ENCODE assay signal across 25 mouse cellular contexts in genomic region chr11:62016985-62017384, GRCm38 (mm10).
DNase-seq lines count a peak whose midpoint lies in the region; ATAC-seq and TF ChIP-seq lines count a peak whose summit lies in the region.
"Had no signal": no experiment of that assay in that cellular context is flagged by ENCODE, and none has a peak within 500 bp of the region (broad histone marks: within the 10 kb centered on the region; RNA-seq: fewer than 3 reads in every experiment).

No protein-coding gene starts in this region.

- H3K27me3 ChIP-seq in liver, embryonic 12.5 days (replicated peaks) = no peaks in the 10 kb centered on the region; the same call in 1 of the 2 replicates
- 0 out of 2 replicates have a peak, but pooled peaks cover 2% of the 10 kb centered on the region for H3K27me3 ChIP-seq in liver, postnatal 0 days (ENCODE audit: insufficient read depth, low read length)
- H3K27me3 ChIP-seq: embryonic facial prominence, embryonic 15.5 days; Patski had no signal

- no peak overlapping the region for H3K4me3 ChIP-seq in liver, embryonic 12.5 days
- no peak overlapping the region for H3K4me3 ChIP-seq in liver, postnatal 0 days (ENCODE audit: low read depth, low read length)
- H3K4me3 ChIP-seq: embryonic facial prominence, embryonic 12.5 days; embryonic facial prominence, embryonic 15.5 days; heart, adult 2 months; heart, embryonic 10.5 days; heart, embryonic 13.5 days; hindbrain, embryonic 10.5 days had no signal

- 59% methylated on average over 2 of the region's 2 CpGs for WGBS in liver, embryonic 12.5 days (ENCODE audit: insufficient replicate concordance)
- 50% methylated on average over 2 of the region's 2 CpGs for WGBS in liver, postnatal 0 days (ENCODE audit: insufficient replicate concordance)

- 0 out of 2 replicates have a peak overlapping the region, but pooled peaks have one; percentile 28 for H3K27ac ChIP-seq in liver, embryonic 12.5 days
- no peak overlapping the region for H3K27ac ChIP-seq in liver, postnatal 0 days (ENCODE audit: low read depth)
- H3K27ac ChIP-seq: embryonic facial prominence, embryonic 12.5 days; embryonic facial prominence, embryonic 15.5 days; heart, adult 2 months; heart, embryonic 10.5 days; heart, embryonic 13.5 days; hindbrain, embryonic 10.5 days; hindbrain, embryonic 14.5 days; hindbrain, postnatal 0 days had no signal

- DNase-seq in liver, postnatal 0 days = no peak
- DNase-seq in cerebellum, adult 11 months = no peak
- DNase-seq in adrenal gland, adult (ENCODE audit: inconsistent age in 2 of 2, low spot score in 1 of 2) = no peak
- DNase-seq: adrenal gland, adult 2 months; adrenal gland, postnatal 14 days; cerebellum, adult 11-12 months; cerebellum, adult 9-10 months; forebrain, postnatal 0 days; gastrocnemius, postnatal 25 days; heart, adult 2 months had no signal

- H3K9me3 ChIP-seq in liver, embryonic 12.5 days (replicated peaks) = no peaks in the 10 kb centered on the region
- no peaks in the 10 kb centered on the region for H3K9me3 ChIP-seq in liver, postnatal 0 days (ENCODE audit: low read length)
- H3K9me3 ChIP-seq: embryonic facial prominence, embryonic 12.5 days; embryonic facial prominence, embryonic 15.5 days; G1E; heart, embryonic 10.5 days; heart, embryonic 13.5 days; hindbrain, embryonic 10.5 days had no signal

- no peak for TF ChIP-seq EP300 in liver, postnatal 0 days (IDR thresholded peaks at IDR 0.05; ENCODE audit: low read depth)

- ATAC-seq in liver, embryonic 12.5 days = no peak
- ATAC-seq in liver, postnatal 0 days = no peak
- peak; percentile 63 for ATAC-seq in granulocyte monocyte progenitor cell, adult 5-6 weeks (replicated peaks; ENCODE audit: poor library complexity, severe bottlenecking)
- peak; percentile 63 for ATAC-seq in megakaryocyte progenitor cell, adult 5-6 weeks (replicated peaks; ENCODE audit: poor library complexity)
- ATAC-seq: forebrain, embryonic 14.5 days; forebrain, postnatal 0 days; hindbrain, postnatal 0 days; inflammation-experienced regulatory T-cells, adult 6 months; intestine, embryonic 16.5 days; Patski had no signal

- peaks cover 9% of the 10 kb centered on the region for H3K36me3 ChIP-seq in liver, embryonic 12.5 days
- no peaks in the 10 kb centered on the region for H3K36me3 ChIP-seq in liver, postnatal 0 days (replicated peaks; ENCODE audit: insufficient read depth, low read length)
- H3K36me3 ChIP-seq: embryonic facial prominence, embryonic 12.5 days; embryonic facial prominence, embryonic 15.5 days; heart, embryonic 10.5 days; heart, embryonic 13.5 days; hindbrain, embryonic 10.5 days had no signal

- peaks cover 14% of the 10 kb centered on the region for H3K4me1 ChIP-seq in liver, embryonic 12.5 days
- H3K4me1 ChIP-seq in liver, postnatal 0 days (ENCODE audit: insufficient read depth) = 0 out of 2 replicates have a peak, but pooled peaks cover 4% of the 10 kb centered on the region
- H3K4me1 ChIP-seq: embryonic facial prominence, embryonic 12.5 days; embryonic facial prominence, embryonic 15.5 days; heart, embryonic 10.5 days; heart, embryonic 13.5 days; hindbrain, embryonic 10.5 days had no signal

- no peak for TF ChIP-seq CTCF in liver, postnatal 0 days (IDR thresholded peaks at IDR 0.05; ENCODE audit: low read depth)

- no peak overlapping the region for H3K9ac ChIP-seq in liver, embryonic 12.5 days
- no peak overlapping the region for H3K9ac ChIP-seq in liver, postnatal 0 days (replicated peaks)
- H3K9ac ChIP-seq: embryonic facial prominence, embryonic 12.5 days; embryonic facial prominence, embryonic 15.5 days; forebrain, postnatal 0 days; heart, embryonic 13.5 days; hindbrain, embryonic 14.5 days had no signal

- no peak overlapping the region for H3K4me2 ChIP-seq in liver, embryonic 12.5 days
- no peak overlapping the region for H3K4me2 ChIP-seq in liver, postnatal 0 days (ENCODE audit: low read depth, low read length)
- H3K4me2 ChIP-seq: embryonic facial prominence, embryonic 12.5 days; embryonic facial prominence, embryonic 15.5 days; heart, embryonic 13.5 days; hindbrain, embryonic 14.5 days had no signal

Comparison
In these comparisons a context has a peak if more than half of its experiments do, and no peak if none do; other contexts are left out.
1. ATAC-seq: peak in granulocyte monocyte progenitor cell, adult 5-6 weeks (single experiment) and megakaryocyte progenitor cell, adult 5-6 weeks (single experiment); none in liver, embryonic 12.5 days (single experiment) and liver, postnatal 0 days (single experiment).